Mouse (Mus musculus): ENCODE data around the gene Mapre3. TPM values are rescaled to one million over a fixed set of nuclear protein-coding genes. Genes with fewer than 3 reads are reported as not detected.
A peak's percentile ranks its signal among the peaks of the same experiment; 100 is the strongest.

The Mapre3 gene
- total RNA-seq, 1 experiment from 2014 or later: 2.8 TPM

- peak; percentile 94 to 96 for ATAC-seq (replicated peaks in 1 of 2; ENCODE audit: insufficient read depth in 1 of 2, low FRiP score in 2 of 2, low TSS enrichment in 1 of 2, low read depth in 1 of 2, poor library complexity in 2 of 2, severe bottlenecking in 2 of 2)
Observed at GRCm38 (mm10) chr5:30907413-30908059, 93.1 kb downstream of the Mapre3 start, which contains the start of gene Ost4. Gene Ost4, minus strand, starts transcription at chr5:30907788.

GRCm38 (mm10) chr5:30908426-30909299 lies 94.2 kb downstream of the Mapre3 start:
- ATAC-seq (replicated peaks in 1 of 2; ENCODE audit: insufficient read depth in 1 of 2, low FRiP score in 2 of 2, low TSS enrichment in 1 of 2, low read depth in 1 of 2, poor library complexity in 2 of 2, severe bottlenecking in 2 of 2): no peak

GRCm38 (mm10) chr5:30909300-30909659 lies 94.8 kb downstream of the Mapre3 start:
- ATAC-seq (replicated peaks in 1 of 2; ENCODE audit: insufficient read depth in 1 of 2, low FRiP score in 2 of 2, low TSS enrichment in 1 of 2, low read depth in 1 of 2, poor library complexity in 2 of 2, severe bottlenecking in 2 of 2): no peak

GRCm38 (mm10) chr5:30909863-30910262 lies 95.4 kb downstream of the Mapre3 start:
- ATAC-seq (replicated peaks in 1 of 2; ENCODE audit: insufficient read depth in 1 of 2, low FRiP score in 2 of 2, low TSS enrichment in 1 of 2, low read depth in 1 of 2, poor library complexity in 2 of 2, severe bottlenecking in 2 of 2): no peak

GRCm38 (mm10) chr5:30910481-30910880 lies 96.0 kb downstream of the Mapre3 start:
- ATAC-seq (replicated peaks in 1 of 2; ENCODE audit: insufficient read depth in 1 of 2, low FRiP score in 2 of 2, low TSS enrichment in 1 of 2, low read depth in 1 of 2, poor library complexity in 2 of 2, severe bottlenecking in 2 of 2): no peak

- ATAC-seq (replicated peaks in 1 of 2; ENCODE audit: insufficient read depth in 1 of 2, low FRiP score in 2 of 2, low TSS enrichment in 1 of 2, low read depth in 1 of 2, poor library complexity in 2 of 2, severe bottlenecking in 2 of 2): no peak
Observed at GRCm38 (mm10) chr5:30912156-30912555, 97.7 kb downstream of the Mapre3 start.

GRCm38 (mm10) chr5:30913060-30913841 lies 98.8 kb downstream of the Mapre3 start, which contains the start of gene Emilin1:
Gene Emilin1, plus strand, starts transcription at chr5:30913402.
- peak; percentile 25 to 39; a peak in 3 of 4 replicates for ATAC-seq (replicated peaks in 1 of 2; ENCODE audit: insufficient read depth in 1 of 2, low FRiP score in 2 of 2, low TSS enrichment in 1 of 2, low read depth in 1 of 2, poor library complexity in 2 of 2, severe bottlenecking in 2 of 2)

GRCm38 (mm10) chr5:30914101-30914635 lies 99.7 kb downstream of the Mapre3 start:
- ATAC-seq (replicated peaks in 1 of 2; ENCODE audit: insufficient read depth in 1 of 2, low FRiP score in 2 of 2, low TSS enrichment in 1 of 2, low read depth in 1 of 2, poor library complexity in 2 of 2, severe bottlenecking in 2 of 2): no peak

GRCm38 (mm10) chr5:30914849-30915248 lies 100.4 kb downstream of the Mapre3 start:
- no peak for ATAC-seq (replicated peaks in 1 of 2; ENCODE audit: insufficient read depth in 1 of 2, low FRiP score in 2 of 2, low TSS enrichment in 1 of 2, low read depth in 1 of 2, poor library complexity in 2 of 2, severe bottlenecking in 2 of 2)

- ATAC-seq (replicated peaks in 1 of 2; ENCODE audit: insufficient read depth in 1 of 2, low FRiP score in 2 of 2, low TSS enrichment in 1 of 2, low read depth in 1 of 2, poor library complexity in 2 of 2, severe bottlenecking in 2 of 2): no peak
Observed at GRCm38 (mm10) chr5:30915456-30915855, 101.0 kb downstream of the Mapre3 start.

Other genes starting within 250 kb of the Mapre3 start
- 0.38 and 0.60 TPM in 2 replicates for gene Kcnk3, start 226.5 kb upstream of the Mapre3 start, total RNA-seq (2017)
- gene Slc35f6, start 166.7 kb upstream of the Mapre3 start, total RNA-seq (2017): 3.3 and 5.7 TPM in 2 replicates
- gene Cenpa, start 147.9 kb upstream of the Mapre3 start, total RNA-seq (2017): 74.1 and 81.4 TPM in 2 replicates
- not detected in 2 replicates for gene Dpysl5, start 103.1 kb upstream of the Mapre3 start, total RNA-seq (2017)
- gene Tmem214, start 53.4 kb downstream of the Mapre3 start, total RNA-seq (2017): 12.0 and 17.8 TPM in 2 replicates
- 19.3 and 25.6 TPM in 2 replicates for gene Agbl5, start 74.1 kb downstream of the Mapre3 start, total RNA-seq (2017)
- gene Ost4, start 93.1 kb downstream of the Mapre3 start, total RNA-seq (2017): 190 and 197 TPM in 2 replicates
- gene Emilin1, start 98.8 kb downstream of the Mapre3 start, total RNA-seq (2017): 31.9 and 48.9 TPM in 2 replicates
- gene Khk, start 106.8 kb downstream of the Mapre3 start, total RNA-seq (2017): 69.2 and 71.8 TPM in 2 replicates
- gene Cgref1, start 130.9 kb downstream of the Mapre3 start, total RNA-seq (2017): not detected in 2 replicates
- 56.5 and 72.3 TPM in 2 replicates for gene Preb, start 145.7 kb downstream of the Mapre3 start, total RNA-seq (2017)
- not detected in 2 replicates for gene Tcf23, start 154.0 kb downstream of the Mapre3 start, total RNA-seq (2017)
- gene Atraid, start 233.7 kb downstream of the Mapre3 start, total RNA-seq (2017): 69.1 and 74.0 TPM in 2 replicates
- 5.1 and 6.7 TPM in 2 replicates for gene Slc5a6, start 234.3 kb downstream of the Mapre3 start, total RNA-seq (2017)
- gene Cad, start 240.1 kb downstream of the Mapre3 start, total RNA-seq (2017): 22.2 and 33.5 TPM in 2 replicates

Measured in hematopoietic stem cell, adult 5-6 weeks (primary cell).